Mouse (Mus musculus) CD4-positive, CD25-positive, alpha-beta regulatory T cell, adult 2 months (primary cell): ENCODE results near the gene Actr2.
"Not testable (repeated sequence)": the region's sequence is repeated elsewhere in the genome, so short reads cannot be mapped to it uniquely, and the experiment has no call there.

ENCODE experiments used
- DNase-seq: peaks from one replicate; pipeline ENCODE4 v3.0.0-alpha.2; 2012; ENCODE audit warnings: low read depth, low spot score

Gene Actr2

DNA sequence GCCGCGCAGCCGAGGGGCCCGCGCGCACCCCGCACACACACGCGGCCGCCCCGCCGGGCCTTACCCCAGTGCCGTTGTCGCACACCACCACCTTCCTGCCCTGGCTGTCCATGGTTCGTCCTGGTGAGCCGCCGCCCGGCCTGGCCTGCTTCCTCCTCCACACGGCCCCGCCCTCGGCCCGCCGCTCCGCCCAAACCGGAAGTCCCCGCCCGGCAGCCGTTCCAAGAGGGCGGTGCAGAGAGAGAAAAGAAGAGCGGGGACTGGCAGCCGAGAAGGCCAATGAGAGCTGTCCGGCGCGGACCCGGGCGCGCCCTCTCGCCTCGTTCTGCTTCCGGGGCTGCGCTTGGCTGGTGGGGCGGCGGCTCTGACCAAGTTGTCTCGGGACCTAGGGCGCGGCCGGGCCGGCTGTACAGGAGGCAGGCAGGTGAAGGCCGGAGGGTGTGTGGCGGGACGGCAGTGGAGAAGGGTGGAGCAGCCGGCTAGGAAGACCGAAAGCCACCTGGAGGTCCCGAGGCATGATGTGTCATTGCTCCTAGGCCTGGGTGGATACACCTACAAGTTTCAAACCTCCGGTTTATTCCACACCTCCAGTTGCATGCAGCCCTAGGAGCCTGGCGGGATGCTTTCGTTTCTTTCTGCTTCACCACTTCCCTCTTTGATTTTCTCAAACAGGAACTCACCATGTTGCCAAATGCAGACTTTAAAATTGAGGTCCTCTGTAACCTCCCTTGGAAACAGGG is at the start of gene Actr2:
Gene Actr2, minus strand, starts transcription at position 173 of the 740 bp plus-strand sequence.
- peak; percentile 98 for DNase-seq

DNA sequence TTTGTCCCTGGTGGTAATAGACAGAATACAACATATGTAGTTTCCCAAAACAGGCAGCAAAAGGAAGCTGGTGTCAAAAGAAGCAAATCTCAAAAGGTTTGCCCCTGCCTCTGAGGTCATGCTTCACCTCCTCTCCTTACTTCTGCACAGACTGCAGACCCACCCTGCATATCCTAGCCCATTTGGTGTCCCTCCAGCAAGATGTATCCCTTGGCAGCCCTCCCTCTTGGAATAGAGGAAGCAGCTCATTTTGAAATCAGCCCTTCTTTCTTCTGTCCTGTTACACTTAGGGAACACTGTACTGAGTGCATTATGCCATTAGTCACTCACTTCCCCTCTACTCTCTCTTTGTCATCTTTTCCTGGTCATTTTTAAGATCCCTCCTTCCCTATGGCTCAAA is 46.2 kb upstream of the Actr2 start:
- no peak for DNase-seq

DNA sequence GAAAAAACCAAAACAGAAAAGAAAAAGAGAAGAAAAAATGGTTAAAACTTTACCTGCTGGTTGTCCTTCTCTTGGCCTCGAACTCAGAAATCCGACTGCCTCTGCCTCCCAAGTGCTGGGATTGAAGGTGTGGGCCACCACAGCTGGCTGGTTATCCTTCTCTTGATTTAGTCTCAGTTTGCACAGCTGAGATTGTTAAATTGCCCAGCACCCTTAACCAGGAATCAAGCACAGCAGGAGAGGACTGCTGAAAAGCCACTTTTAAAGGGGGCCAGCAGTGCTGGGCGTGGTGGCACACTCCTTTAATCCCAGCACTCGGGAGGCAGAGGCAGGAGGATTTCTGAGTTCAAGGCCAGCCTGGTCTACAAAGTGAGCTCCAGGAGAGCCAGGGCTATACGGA is 40.8 kb upstream of the Actr2 start:
- DNase-seq = not testable (repeated sequence)

DNA sequence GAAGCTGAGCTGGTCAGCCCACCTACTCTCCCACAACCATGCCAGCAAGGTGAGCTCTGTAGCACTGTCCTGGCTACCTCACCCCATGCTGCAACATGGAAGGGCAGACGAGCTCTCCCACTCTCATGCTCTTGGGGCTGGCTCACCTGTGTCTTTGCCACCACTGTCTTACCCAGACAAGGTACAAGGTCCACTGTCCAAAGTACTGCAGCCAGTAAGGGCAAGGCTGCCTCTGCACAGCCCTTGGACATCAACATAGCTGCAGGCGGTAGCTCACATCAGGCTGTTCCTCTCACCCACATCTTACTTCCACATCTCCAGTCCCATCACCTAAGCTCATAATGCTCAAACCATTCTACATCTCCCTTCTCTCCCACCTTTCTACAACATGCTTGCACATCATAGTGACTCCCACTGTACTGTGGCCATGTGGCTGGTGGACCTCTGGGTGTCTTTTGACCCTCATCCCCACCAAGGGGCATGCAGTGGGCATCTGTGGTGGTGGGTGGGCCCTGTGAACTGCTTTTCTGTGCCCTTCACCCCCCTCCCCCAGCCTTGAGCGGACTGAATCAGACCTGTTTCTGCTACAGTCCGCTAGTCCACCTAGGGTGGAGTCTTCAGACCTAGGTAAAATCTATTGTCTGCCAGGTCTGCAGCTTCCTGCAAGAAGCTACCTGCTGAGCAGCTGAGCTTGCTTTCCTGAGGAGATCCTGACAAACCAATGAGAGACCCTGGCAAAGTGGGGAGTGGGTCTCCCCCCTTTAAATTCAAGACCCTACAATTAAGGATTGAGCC is 39.6 kb upstream of the Actr2 start:
- DNase-seq = no peak

DNA sequence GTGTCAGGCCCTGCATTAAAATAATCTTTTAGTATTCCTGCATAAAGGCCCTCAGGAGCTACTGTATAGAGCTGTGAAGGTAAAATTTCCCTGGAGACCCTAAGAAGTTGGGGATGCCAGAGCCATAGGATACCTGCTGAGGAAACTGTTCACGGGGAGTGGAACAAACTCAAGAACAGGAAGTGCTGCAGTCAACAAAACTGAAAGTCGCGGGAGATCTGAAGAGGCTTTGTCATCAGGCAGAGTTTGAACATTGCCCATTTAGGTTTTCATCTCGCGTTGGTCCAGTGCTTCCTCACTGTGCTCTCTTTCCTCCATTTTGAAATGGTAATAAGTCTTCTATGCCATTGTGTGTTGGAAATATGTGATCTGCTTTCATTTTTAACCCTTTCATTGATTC is 38.6 kb upstream of the Actr2 start:
- peak; percentile 19 for DNase-seq

DNA sequence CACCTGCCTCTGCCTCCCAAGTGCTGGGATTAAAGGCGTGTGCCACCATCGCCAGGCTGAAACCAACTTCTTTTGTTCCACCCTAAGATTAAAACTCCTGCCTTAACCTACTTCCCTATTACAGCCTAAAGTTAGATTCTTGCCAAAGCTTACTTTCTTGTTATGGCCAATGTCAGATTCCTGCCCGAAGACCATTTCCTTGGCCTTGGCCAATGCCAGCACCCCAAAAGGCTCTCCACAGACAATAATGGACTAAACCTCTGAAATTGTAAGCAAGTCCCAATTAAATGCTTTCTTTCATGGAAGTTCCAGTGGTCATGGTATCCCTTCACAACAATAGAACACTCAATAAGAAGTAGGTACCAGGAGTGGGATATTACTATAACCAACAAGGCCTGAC is 37.2 kb upstream of the Actr2 start:
- no peak for DNase-seq

DNA sequence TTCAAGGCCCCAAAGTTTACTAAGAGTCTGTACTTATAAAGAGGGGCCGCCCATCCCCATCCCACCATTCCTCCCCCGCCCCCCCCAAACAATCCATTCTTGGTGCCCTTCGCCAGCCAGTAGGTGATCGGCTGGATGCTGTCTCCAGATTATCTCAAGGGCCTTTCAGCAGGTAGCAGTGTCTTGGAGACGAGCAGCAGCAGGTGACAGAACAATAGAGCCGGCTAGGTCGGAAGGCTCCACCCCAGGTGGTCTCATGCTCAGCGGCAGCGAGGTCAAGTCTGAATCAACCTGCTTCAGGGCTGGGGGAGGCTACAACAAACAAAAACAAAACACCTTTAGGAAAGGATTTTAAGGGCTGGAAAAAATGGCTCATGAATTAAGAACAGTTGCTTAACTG is 32.7 kb upstream of the Actr2 start:
- DNase-seq = no peak

DNA sequence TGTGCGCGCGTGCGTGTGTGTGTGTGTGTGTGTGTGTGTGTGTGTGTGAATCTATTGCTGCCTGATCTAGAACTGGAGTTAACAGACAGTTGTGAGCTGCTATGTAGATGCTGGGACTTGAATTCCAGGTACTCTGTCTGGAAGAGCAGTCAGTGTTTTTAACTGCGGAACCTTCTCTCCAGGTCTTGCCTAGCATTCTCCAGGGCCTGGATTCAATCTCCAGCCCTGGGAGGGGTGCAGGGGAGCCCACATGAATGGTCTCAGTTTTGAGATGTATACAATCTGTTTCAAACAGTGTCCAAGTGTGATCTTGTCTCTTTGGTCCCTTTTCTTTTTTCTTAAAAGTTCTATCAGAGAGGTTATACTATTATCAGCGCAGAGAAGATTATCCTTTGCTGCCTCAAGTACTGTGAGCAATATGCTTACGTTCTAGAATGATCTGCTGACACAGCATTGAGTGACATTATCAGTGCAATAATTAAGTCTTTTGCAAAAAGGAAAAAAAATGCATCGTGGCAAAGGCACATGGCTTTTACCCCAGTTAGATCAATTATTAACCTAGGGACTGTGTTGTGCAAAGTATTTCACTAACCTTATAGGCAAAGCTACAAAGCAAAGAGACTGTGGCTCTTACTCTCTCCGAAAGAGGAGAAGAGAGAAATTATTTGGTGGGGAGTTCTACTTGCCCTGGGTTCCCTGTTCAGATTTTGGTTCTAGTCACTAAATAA is 32.0 kb upstream of the Actr2 start:
- no peak for DNase-seq

DNA sequence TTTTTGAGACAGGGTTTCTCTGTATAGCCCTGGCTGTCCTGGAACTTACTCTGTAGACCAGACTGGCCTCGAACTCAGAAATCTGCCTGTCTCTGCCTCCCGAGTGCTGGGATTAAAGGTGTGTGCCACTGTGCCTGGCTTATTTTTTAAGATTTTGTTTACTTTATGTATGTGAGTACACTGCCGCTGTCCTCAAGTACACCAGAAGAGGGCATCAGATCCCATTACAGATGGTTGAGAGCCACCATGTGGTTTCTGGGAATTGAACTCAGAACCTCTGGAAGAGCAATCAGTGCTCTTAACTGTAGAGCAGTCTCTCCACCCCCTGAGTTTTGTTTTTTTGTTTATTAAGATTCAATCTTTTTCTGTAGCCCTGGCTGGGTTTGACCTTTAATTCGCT is 31.0 kb upstream of the Actr2 start:
- DNase-seq = peak; percentile 27

DNA sequence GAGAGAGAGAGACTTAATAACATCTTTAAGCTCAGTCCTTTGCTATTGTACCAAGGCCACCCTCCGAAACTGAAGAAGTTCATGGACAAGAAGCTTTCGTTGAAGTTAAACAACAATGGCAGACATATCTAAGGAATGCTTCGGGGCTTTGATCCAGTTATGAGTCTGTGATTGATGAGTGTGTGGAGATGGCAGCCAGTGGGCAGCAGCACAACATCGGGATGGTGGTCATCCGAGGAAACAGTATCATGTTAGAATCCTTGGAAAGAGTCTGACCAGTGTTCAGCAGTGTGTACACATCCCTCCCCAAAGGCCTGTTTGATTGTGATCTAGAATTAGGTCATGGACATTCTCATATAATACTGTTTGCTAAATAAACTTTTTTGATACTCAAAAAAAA is 29.8 kb upstream of the Actr2 start:
- no peak for DNase-seq

DNA sequence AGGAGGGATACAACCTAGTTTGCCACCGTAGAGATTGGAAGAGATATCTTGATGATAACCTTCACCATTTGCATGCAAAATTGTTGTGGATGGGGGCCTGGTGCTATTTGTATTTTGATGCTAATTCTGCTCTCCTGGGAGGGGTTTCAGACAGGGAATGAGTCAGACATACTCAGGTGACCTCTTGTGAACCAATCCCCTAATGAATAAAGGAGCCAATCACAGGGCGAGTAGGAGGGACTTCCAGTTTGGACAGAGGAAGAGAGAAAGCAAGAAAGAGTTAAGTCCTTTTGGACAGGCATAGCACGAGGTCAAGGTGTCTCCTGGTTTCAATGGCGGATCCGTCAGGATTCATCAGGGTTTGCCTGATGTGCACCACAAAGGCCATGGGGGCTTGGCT is 27.6 kb upstream of the Actr2 start:
- DNase-seq = no peak

DNA sequence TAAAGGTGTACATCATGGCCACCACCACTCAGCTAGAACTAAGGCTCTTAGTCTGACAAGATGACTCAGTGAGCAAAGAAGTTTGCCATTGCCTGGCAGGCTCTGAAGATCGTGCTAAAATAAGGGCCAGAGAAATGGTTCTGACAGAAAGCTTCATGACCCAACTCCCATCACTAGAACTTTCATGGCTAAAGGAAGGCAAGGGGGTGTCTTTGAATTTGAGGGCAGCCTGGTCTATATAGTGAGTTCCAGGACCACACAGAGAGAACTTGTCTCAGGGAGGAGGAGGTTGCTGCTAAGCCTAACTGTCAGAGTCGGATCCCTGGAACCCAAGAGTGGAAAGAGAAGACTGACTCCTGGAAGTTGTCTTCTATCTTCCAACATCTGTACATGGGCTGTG is 27.0 kb upstream of the Actr2 start:
- no peak for DNase-seq

DNA sequence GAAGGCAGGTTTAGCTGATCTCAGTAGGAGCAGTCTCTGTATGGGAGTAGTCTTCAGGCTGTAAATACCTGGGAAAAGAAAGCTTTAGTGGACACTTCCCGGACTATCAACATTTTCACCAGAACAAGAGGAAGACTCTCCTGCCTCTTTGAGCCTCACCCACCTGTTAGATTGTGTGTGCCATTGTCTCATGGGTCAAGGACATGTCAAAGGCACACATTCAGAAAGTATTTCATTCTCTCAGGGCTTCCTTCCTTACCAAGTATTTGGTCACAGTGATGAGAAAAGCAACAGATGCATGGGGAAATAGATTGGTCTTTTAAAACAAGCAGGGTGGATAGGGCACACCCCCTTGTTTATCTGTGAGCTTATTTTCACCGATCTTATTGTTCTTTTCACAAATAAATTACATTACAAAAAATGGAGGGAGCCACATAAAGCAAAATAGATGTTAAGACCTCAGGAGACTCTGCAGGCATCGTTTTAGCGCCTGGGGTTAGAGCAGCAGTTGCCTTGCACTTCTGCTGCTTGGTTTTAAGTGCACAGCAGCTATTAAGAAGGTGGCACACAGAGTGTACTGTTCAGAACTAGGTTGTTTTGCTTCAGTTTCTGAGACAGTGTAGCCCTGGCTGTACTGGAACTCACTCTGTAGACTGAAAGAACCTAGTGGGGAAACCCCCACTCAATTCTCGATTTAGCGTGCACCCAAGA is 25.9 kb upstream of the Actr2 start:
- DNase-seq = no peak

DNA sequence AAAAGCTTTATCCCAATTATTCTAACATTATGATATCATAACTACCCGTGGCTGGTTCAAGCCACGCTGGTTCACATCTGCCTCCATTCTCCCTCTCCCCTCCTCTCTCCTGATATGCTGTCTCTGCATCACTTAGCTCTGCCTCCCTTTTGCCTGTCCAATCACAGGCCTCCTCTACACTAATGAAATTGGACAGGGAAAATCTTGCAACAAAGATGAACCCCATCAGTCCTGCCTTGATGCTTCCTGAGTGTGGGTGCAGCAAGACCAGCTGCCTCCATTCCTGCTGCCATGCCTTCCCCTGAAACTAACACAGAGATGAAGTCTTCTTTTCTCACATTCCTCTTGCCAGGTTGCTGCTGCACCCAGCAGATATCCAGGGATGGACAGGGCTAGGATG is 25.2 kb upstream of the Actr2 start:
- DNase-seq = no peak

DNA sequence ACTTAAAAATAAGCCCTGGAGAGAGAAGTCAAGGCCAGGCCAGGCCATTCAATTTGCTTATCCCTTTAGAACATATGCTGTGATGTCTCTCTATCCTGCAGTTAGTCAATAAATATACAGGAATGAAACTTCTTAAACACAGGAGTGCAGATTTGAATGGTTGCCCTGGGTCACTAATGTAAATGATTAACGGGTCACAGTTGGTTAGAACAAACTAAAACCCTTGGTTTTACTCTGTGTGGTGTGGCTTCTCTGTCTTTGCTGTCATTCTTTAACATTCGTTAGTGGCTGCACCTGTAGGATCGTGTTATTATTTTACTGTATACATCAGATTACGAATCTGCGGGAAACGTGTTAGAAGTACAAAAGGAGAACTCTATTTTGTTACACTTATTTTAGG is 23.6 kb upstream of the Actr2 start:
- DNase-seq = no peak

DNA sequence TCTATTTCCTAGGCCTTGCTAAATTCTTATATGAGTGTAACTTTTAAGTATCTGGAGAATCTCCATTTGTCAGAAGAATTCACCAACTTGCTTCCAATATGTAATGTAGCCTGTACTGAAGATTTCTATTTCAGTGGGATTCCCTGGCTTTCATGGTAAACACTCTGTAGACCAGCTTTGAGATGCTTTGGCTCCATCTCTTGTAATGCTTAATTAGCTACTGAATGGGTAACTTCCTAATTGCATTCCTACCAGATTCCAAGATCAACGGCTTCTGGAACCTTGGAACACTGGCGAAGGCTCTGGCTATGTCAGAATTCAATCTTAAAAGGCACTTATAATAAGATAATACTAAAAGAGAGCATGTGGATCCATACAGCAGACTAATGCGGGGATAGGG is 22.2 kb upstream of the Actr2 start:
- not testable (repeated sequence) for DNase-seq

DNA sequence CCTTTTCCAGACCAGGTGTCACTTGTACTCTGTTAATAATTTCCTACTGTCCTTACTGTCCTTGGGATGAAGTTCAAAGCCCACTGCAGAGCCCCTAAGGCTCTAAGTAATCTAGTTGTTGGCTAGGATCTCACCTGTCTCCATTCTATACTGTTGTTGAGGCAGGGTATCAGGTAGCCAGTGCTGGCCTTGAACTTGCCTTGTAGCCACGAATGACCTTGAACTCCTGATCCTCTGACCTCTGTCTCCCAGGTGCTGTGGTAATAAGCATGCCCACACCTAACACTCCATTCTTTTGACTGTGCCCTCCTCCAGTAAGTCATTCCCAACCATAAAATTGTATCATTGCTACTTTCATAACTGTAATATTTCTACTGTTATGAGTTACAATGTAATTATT is 21.0 kb upstream of the Actr2 start:
- DNase-seq = no peak

DNA sequence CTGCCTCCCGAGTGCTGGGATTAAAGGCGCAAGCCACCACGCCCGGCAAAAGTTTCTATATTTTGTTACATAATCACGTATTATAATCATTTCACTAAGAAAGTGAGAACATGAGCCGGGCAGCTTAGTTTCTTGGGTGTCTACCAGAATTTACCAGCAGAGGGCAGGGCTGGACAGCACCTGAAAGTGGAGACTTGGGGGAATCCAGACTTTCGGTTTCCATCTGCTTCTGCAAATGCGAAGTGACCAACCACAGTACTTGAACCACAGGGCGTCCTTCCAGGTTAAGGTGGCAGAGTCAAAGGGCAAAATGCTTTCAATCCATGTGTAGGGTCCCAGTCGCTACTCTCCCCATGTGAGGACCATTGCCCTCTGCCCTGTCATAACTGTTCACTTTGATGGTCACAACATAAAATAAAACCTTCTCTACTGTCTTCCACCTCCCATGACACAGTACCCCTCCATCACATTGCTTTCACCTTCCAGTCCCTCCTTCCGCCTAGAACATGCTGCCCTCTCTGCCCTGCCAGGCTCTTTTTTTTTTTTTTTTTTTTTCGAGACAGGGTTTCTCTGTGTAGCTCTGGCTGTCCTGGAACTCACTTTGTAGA is 20.3 kb upstream of the Actr2 start:
- DNase-seq = peak; percentile 88

DNA sequence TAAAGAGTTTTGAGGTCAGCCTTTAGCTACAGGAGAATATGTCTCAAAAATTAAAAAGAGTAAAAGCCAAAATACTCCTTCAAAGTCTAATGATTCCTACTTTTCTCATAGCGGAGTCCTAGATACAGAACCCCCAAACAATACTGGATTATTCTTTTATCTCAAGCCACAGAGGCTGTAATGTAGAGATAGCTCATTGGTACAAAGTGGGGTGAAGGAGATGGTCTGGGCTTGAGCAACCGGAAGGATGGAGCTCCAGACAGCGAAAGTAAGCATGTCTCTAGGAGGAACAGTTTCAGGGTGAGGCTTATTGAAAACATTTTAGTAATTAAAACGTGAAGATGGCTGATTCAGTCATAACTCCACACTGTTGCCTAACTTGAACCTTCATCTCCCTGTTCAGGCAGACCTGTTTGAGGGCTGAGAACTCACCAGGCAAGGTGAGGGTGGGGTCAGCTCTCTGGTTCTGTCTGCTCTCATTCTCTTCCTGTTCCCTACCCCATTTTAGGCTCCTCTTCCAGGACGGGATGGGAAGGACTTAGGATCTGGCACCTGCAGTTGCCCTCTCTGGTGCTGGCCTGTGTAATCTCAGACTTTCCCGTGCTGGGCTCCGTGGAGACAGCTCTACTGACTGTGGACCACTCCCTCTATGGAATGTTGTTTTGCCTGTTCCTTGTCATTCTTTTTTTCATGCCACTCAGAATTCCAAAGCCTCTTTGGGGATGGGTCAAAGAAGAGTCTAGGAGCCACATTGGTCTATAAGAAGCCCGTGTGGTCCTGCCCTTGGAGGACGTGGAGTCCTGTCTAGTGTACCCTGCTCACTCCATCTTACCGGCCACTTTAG is 14.2 kb upstream of the Actr2 start:
- no peak for DNase-seq

DNA sequence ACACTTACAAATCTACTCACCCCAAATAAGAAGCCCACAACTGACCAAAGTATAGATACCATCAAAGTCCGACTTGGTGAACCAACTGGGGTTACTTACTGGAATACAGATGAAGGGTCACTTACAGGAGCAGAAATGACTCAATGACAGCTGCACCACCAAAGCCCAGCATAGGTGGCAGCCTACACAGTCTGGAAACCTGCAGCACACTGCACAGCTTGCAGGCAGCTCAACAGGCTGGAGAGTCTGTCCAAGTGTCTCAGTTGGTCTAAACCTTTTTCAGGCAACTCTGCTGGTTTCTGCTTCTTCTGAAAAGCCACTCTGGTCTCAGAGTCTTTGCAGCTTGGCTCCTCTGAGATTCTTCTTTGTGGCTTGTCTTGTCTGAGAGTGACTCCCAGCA is 12.7 kb upstream of the Actr2 start:
- no peak for DNase-seq

DNA sequence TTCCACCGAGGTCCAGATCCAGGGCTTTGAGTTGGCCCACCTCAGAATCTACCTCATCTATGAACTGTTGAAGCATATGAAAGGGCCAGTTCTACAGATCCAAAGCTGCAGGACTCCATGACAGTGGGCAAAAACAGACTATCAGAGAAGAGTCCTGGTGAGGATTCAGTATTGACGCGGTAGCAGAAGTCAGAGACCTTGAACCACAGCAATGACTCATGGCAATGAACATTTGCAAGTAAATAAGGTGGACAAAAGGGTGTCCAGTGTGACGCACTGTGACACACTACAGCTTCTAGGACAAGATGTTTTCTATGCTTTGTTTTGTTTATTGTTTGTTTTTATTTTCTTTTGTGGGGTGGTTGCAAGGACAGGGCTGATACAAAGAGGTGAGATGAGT is 4.0 kb upstream of the Actr2 start:
- no peak for DNase-seq
